Mouse (Mus musculus) limb, embryonic 11.5 days (tissue): ENCODE data around the gene Spg7. TPM values are rescaled to one million over a fixed set of nuclear protein-coding genes. Genes with fewer than 3 reads are reported as not detected.
"Not testable (repeated sequence)": the region's sequence is repeated elsewhere in the genome, so short reads cannot be mapped to it uniquely, and the experiment has no call there.

Source experiments
- ATAC-seq: fragments of 200-750 bp; cut with Nextera tagmentation; 2 replicates; pipeline ENCODE4 v1.8.0; 2017; ENCODE audit warnings: low read depth; ENCODE audit not compliant: insufficient number of reproducible peaks, low FRiP score, low TSS enrichment
- DNase-seq: peaks from one replicate; pipeline ENCODE4 v3.0.0-alpha.2; 2015; ENCODE audit warnings: low spot score
- H3K27ac ChIP-seq: fragments of 300-500 bp; sonication (generic); replicated peaks from 2 replicates; pipeline ENCODE4 v1.5.1; 2014; ENCODE audit warnings: low read depth, mild to moderate bottlenecking, low read length
- H3K27me3 ChIP-seq: fragments of 300-500 bp; sonication (generic); 2 replicates; pipeline ENCODE4 v1.6.1; 2014; ENCODE audit warnings: mild to moderate bottlenecking, low read length, mixed read lengths; ENCODE audit not compliant: control insufficient read depth, insufficient read depth
- H3K36me3 ChIP-seq: fragments of 300-500 bp; sonication (generic); 2 replicates; pipeline ENCODE4 v1.6.1; 2014; ENCODE audit warnings: mild to moderate bottlenecking, low read length, moderate library complexity, mixed read lengths; ENCODE audit not compliant: control insufficient read depth, insufficient read depth
- H3K4me1 ChIP-seq: fragments of 300-500 bp; sonication (generic); 2 replicates; pipeline ENCODE4 v1.6.1; 2014; ENCODE audit warnings: low read length, mixed read lengths; ENCODE audit not compliant: control insufficient read depth, insufficient read depth
- H3K4me2 ChIP-seq: fragments of 300-500 bp; sonication (generic); 2 replicates; pipeline ENCODE4 v1.6.1; 2014; ENCODE audit warnings: low read depth, mild to moderate bottlenecking, moderate library complexity; ENCODE audit not compliant: severe bottlenecking
- H3K4me3 ChIP-seq: fragments of 300-500 bp; sonication (generic); 2 replicates; pipeline ENCODE4 v1.5.1; 2014; ENCODE audit warnings: low read depth, low read length
- H3K9ac ChIP-seq: fragments of 300-500 bp; sonication (generic); 2 replicates; pipeline ENCODE4 v1.6.1; 2014; ENCODE audit warnings: mild to moderate bottlenecking, low read length
- H3K9me3 ChIP-seq: fragments of 300-500 bp; sonication (generic); 2 replicates; pipeline ENCODE4 v1.6.1; 2016; ENCODE audit warnings: low read length; ENCODE audit not compliant: control insufficient read depth
- WGBS: fragments of 180-500 bp; shearing (Covaris S2); extraction: QIAGEN DNeasy Blood & Tissue Kit; methylation state at CpG from one replicate; pipeline ENCODE4 v1.1.7; 2014; 5-methylcytosine and 5-hydroxymethylcytosine counted together
- polyA plus RNA-seq: library from polyadenylated mRNA; unstranded; fragments of >200 nt; fragmentation: Nextera tagmentation; extraction: Ambion mirVana; gene quantifications from 2 replicates; pipeline ENCODE4 v1.2.1, GENCODE M21; 2014

The Spg7 gene
- polyA plus RNA-seq, 1 experiment from 2014 or later: 45.0 TPM

DNA sequence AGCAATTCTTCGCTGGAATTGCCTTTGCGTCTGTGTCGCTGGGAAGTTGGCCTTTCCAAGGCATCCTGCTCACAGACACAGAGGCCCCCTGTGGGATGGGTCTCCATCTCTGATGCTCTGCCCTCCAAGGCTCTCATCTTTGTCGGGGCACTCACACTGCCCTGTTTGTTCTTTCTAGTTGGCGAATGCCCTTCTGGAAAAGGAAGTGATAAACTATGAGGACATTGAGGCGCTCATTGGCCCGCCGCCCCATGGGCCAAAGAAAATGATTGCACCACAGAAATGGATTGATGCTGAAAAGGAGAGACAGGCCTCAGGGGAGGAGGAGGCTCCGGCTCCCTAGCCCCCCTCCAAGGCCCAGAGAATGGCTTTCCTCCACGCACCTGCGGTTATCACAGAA lies 34.5 kb downstream of the Spg7 start:
- H3K4me3 ChIP-seq: no peak overlapping the region
- no peak overlapping the region for H3K9ac ChIP-seq
- WGBS: 94% methylated on average over 11 of the region's 11 CpGs
- no peak for DNase-seq
- H3K27me3 ChIP-seq: no peaks in the 10 kb centered on the region
- no peak for ATAC-seq
- H3K27ac ChIP-seq: no peak overlapping the region
- no peaks in the 10 kb centered on the region for H3K4me1 ChIP-seq
- H3K36me3 ChIP-seq: peaks cover 20% of the 10 kb centered on the region
- H3K4me2 ChIP-seq: no peak overlapping the region
- H3K9me3 ChIP-seq: no peaks in the 10 kb centered on the region

DNA sequence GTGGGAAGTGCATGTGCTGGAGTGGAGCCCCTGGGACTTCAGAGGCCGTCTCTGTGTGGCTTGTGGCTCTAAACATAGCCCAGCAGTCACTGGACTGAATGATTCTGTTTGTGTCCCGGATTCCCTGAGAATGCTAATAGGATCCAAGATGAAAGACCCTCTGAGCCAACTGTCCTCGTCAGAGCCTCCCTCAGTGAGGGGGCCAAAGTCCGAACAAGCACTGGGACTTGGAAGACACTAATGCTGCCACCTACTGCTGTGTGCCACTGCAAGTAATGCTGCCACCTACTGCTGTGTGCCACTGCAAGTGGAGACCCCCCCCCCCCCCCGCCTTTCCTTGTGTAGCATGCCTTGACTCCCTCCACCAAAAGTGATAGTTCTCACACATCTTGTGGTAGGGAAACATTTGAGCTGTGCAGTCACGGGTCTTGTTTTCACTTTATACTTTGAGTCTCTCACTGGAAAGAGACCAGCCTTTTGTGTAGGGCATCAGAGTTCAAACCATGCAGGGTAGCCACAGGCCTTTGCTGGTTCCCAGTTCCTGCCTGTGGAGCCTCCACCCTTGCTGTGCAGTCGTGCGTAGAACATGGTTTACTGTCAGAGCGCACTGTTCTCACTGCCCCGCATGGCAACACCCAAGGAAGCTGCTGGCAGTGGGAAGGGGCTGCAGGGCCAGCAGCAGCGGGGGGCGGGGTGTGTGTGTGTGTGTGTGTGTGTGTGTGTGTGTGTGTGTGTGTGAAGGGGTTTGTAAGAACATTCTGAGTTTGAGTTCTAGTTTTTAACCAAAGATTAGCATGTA lies 35.2 kb downstream of the Spg7 start:
- no peak overlapping the region for H3K27ac ChIP-seq
- no peak overlapping the region for H3K4me2 ChIP-seq
- no peaks in the 10 kb centered on the region for H3K9me3 ChIP-seq
- no peak overlapping the region for H3K9ac ChIP-seq
- ATAC-seq: no peak
- 79% methylated on average over 11 of the region's 12 CpGs for WGBS
- no peaks in the 10 kb centered on the region for H3K4me1 ChIP-seq
- no peak for DNase-seq
- no peaks in the 10 kb centered on the region for H3K27me3 ChIP-seq
- H3K4me3 ChIP-seq: no peak overlapping the region
- peaks cover 20% of the 10 kb centered on the region for H3K36me3 ChIP-seq

DNA sequence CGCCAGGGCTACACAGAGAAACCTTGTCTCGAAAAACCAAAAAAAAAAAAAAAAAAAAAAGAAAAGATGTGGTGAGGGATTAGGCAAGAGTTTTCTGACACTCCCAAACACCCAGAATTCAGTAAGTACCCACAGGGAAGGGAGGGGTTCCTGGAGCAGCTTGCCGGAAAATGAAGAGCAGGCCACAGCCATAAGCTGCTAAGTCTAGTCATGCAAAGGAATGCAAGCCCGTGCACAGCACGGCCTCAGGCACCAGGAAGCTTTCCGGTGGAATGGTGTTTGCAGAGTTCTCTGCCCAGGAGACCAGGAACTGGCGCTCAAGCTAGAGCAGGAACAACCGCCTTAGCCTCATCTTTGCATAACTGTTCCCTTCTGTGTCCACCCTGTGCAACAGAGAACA lies 37.5 kb downstream of the Spg7 start:
- no peak overlapping the region for H3K9ac ChIP-seq
- H3K9me3 ChIP-seq: no peaks in the 10 kb centered on the region
- ATAC-seq (no peak), DNase-seq (no peak)
- H3K27ac ChIP-seq: no peak overlapping the region
- peaks cover 7% of the 10 kb centered on the region; the same call in 1 of the 2 replicates for H3K4me1 ChIP-seq
- H3K36me3 ChIP-seq: peaks cover 22% of the 10 kb centered on the region
- no peak overlapping the region for H3K4me3 ChIP-seq
- no peak overlapping the region for H3K4me2 ChIP-seq
- 47% methylated on average over 8 of the region's 8 CpGs for WGBS
- no peaks in the 10 kb centered on the region for H3K27me3 ChIP-seq

DNA sequence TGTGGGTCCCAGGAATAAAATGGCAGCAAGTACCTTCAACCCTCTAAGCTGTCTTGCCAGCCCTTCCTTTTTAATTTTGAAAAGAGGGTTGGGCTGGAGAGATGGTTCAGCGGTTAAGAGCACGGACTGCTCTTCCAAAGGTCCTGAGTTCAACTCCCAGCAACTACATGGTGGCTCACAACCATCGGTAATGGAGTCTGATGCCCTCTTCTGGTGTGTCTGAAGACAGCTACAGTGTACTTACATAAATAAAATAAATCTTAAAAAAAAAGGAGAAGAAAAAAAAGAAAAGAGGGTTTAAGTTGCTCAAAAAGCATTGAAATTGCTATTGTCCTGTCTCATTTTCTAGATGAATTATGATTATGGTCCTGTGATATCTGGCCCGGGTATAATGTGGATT lies 38.5 kb downstream of the Spg7 start:
- no peak overlapping the region for H3K4me2 ChIP-seq
- peaks cover 7% of the 10 kb centered on the region; the same call in 1 of the 2 replicates for H3K4me1 ChIP-seq
- H3K36me3 ChIP-seq: peaks cover 22% of the 10 kb centered on the region
- no peaks in the 10 kb centered on the region for H3K9me3 ChIP-seq
- no peaks in the 10 kb centered on the region for H3K27me3 ChIP-seq
- no peak overlapping the region for H3K9ac ChIP-seq
- no peak overlapping the region for H3K27ac ChIP-seq
- H3K4me3 ChIP-seq: no peak overlapping the region
- no peak for ATAC-seq
- 77% methylated on average over 4 of the region's 4 CpGs for WGBS
- DNase-seq: no peak

DNA sequence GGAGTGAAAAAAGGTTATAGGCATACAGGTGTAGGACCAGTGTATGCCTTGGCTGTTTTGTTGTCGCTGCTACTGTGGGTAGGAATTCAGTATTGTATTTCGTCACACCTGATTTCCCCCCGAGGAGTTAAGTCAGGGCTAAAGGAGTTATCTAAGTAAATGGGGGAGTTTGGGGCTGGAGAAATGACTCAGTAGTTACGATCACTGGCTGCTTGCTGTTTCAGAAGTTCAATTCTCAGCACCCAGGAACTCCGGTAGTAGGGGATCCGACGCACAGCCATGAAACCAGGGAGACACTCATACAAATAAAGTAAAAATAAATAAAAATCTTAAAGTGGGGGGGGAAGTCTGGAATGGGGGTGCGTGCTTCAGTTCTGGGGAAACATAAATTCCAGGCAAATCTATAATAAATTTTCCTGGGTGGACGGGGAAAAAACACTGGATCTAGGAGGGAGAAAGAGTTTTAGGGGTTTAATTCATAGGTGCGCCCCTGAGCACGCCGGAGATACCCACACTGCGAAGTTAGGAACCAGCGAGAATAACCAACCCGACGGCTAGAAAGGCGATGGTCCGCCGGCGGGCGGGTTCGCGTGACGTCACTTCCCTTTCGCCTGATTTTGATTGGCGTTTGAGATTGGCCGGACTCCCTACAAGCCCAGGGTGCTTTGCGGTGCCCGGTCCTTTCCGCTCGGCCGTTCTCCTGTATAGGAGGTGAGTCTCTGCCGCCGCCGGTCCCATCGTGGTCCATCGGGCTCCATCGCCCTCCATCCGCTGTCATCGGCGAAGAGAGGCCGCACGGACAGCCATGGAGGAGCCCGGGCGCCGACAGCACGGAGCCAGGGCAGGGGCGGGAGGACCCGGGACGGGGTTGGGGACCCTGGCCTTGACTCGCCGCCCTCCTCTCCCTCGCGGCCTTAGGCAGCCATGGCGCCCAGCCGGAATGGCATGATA lies 39.3 kb downstream of the Spg7 start, which contains the start of gene Rpl13:
Gene Rpl13 (plus strand): TSS at position 616 of the 951 bp plus-strand sequence.
- Histone ChIP-seq H3K9me3 (no peaks in the 10 kb centered on the region), H3K9ac (peak within 1 kb of the TSS; percentile 96), H3K4me1 (peaks cover 7% of the 10 kb centered on the region; the same call in 1 of the 2 replicates), H3K4me2 (peak within 1 kb of the TSS; percentile 60), H3K27me3 (no peaks in the 10 kb centered on the region), H3K36me3 (peaks cover 21% of the 10 kb centered on the region), H3K27ac (peak within 1 kb of the TSS; percentile 93), H3K4me3 (peak within 1 kb of the TSS; percentile 94)
- WGBS: 1% methylated on average over 56 of the region's 56 CpGs
- peak; percentile 98 for DNase-seq
- peak; percentile 93 for ATAC-seq

DNA sequence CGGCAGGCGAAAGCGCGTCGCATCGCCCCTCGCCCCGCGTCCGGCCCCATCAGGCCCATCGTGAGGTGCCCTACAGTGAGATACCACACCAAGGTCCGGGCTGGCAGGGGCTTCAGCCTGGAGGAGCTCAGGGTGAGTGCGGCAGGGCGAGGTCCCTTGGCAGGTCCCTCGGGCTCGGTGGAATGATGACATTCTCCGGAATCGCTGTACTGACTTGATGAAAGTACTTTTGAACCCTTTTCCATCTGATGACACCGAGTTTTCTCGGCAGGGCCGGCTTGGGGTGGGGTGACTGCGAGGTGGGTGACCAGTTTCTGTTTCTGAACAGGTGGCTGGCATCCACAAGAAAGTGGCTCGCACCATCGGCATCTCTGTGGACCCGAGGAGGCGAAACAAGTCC lies 40.1 kb downstream of the Spg7 start:
- peak overlapping the region; percentile 59 for H3K4me2 ChIP-seq
- DNase-seq: peak; percentile 35
- under 1% methylated on average over 15 of the region's 26 CpGs for WGBS
- peak overlapping the region; percentile 93 for H3K27ac ChIP-seq
- not testable (repeated sequence) for ATAC-seq, H3K27me3 ChIP-seq, H3K4me1 ChIP-seq, H3K9me3 ChIP-seq
- peak overlapping the region; percentile 96 for H3K9ac ChIP-seq
- peak overlapping the region; percentile 94 for H3K4me3 ChIP-seq
- H3K36me3 ChIP-seq: peaks cover 13% of the 10 kb centered on the region

DNA sequence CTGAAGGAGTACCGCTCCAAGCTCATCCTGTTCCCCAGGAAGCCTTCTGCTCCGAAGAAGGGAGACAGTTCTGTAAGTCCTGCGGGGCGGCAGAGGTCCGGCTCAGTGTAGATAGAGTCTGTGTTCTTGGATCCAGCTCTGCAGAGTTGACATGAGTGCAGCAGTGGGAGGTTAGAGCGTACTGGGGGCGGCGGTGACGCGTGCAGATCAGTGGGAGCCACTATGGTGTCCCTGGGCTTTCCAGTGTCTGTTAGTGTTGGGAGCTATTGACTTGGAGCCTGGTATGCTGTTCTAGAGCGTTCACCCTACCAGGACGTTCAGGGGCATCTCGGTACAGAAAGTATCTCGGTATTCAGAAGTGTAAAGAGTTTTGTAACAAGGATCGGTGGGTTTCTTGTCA lies 40.5 kb downstream of the Spg7 start:
- peaks cover 7% of the 10 kb centered on the region; the same call in 1 of the 2 replicates for H3K4me1 ChIP-seq
- no peaks in the 10 kb centered on the region for H3K27me3 ChIP-seq
- H3K36me3 ChIP-seq: peaks cover 11% of the 10 kb centered on the region
- peak overlapping the region; percentile 94 for H3K4me3 ChIP-seq
- H3K9me3 ChIP-seq: no peaks in the 10 kb centered on the region
- H3K27ac ChIP-seq: no peak overlapping the region; the same call in 1 of the 2 replicates
- H3K4me2 ChIP-seq: peak overlapping the region; percentile 59
- ATAC-seq: no peak
- WGBS: 18% methylated on average over 14 of the region's 15 CpGs
- DNase-seq: no peak
- H3K9ac ChIP-seq: peak overlapping the region; percentile 96
